Mouse (Mus musculus) erythroblast, embryonic 14.5 days (primary cell): ENCODE results near the gene Borcs6. TPM values are rescaled to one million over a fixed set of nuclear protein-coding genes. Genes with fewer than 3 reads are reported as not detected.

Source experiments
- H3K27me3 ChIP-seq: 2 replicates; pipeline ENCODE4 v1.6.1; 2012; ENCODE audit warnings: inconsistent platforms; ENCODE audit not compliant: control insufficient read depth
- H3K36me3 ChIP-seq: 2 replicates; pipeline ENCODE4 v1.6.1; 2012; ENCODE audit warnings: mild to moderate bottlenecking, inconsistent platforms; ENCODE audit not compliant: control insufficient read depth
- H3K4me1 ChIP-seq: 2 replicates; pipeline ENCODE4 v1.6.1; 2012; ENCODE audit warnings: inconsistent platforms; ENCODE audit not compliant: control insufficient read depth
- H3K4me3 ChIP-seq: replicated peaks from 2 replicates; pipeline ENCODE3; 2012; ENCODE audit warnings: moderate library complexity, mild to moderate bottlenecking, inconsistent platforms
- H3K9me3 ChIP-seq: 2 replicates; pipeline ENCODE4 v1.6.1; 2012; ENCODE audit warnings: low read length, inconsistent platforms, mixed read lengths; ENCODE audit not compliant: control insufficient read depth
- GATA1 ChIP-seq: IDR thresholded peaks from 2 replicates; pipeline ENCODE4 v1.6.1; 2012; ENCODE audit warnings: low read length, inconsistent platforms, mixed read lengths
- TAL1 ChIP-seq: IDR thresholded peaks from 3 replicates; pipeline ENCODE4 v1.6.1; 2012; ENCODE audit warnings: low read length, inconsistent platforms, mixed read lengths
- polyA plus RNA-seq: library from polyadenylated mRNA; stranded (reverse); fragments of >175 nt; gene quantifications from 2 replicates; pipeline ENCODE4 v1.2.3, GENCODE M21; 2012

The Borcs6 gene
- polyA plus RNA-seq, 1 experiment: 2.0 TPM

DNA sequence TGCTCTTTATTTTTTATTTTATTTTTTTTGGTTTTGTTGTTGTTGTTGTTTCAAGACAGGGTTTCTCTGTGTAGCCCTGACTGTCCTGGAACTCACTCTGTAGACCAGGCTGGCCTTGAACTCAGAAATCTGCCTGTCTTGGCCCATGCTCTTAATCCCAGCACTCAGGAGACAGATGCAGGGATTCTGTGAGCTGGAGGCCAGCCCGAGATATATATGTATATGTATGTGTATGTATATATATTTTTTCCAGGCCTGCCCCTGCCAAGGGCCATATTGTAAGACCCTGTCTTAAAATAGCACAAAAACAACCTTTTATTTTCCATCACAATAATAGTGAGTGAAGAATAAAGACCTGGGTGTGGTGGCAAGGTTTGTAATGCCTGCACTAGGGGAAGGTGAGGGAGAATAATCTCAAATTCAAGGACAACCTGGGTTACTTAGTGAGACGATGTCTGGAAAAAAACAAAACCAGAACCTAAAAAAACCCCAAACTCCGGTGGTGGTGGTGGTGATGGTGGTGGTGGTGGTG, 5.9 kb downstream of the Borcs6 start:
- Histone ChIP-seq H3K9me3 (no peaks in the 10 kb centered on the region), H3K27me3 (no peaks in the 10 kb centered on the region), H3K36me3 (no peaks in the 10 kb centered on the region), H3K4me3 (peak overlapping the region; percentile 69), H3K4me1 (peaks cover 75% of the 10 kb centered on the region)
- TF ChIP-seq GATA1: no peak

GRCm38 (mm10) chr11:69066163-69066861, 6.8 kb downstream of the Borcs6 start:
- Histone ChIP-seq H3K27me3 (no peaks in the 10 kb centered on the region), H3K4me3 (peak overlapping the region; percentile 69), H3K9me3 (no peaks in the 10 kb centered on the region), H3K36me3 (no peaks in the 10 kb centered on the region), H3K4me1 (peaks cover 75% of the 10 kb centered on the region)
- no peak for TF ChIP-seq TAL1
- TF ChIP-seq GATA1: peak; percentile 99

GRCm38 (mm10) chr11:69066956-69067355, 7.4 kb downstream of the Borcs6 start:
- no peaks in the 10 kb centered on the region for H3K9me3 ChIP-seq
- H3K4me1 ChIP-seq: peaks cover 74% of the 10 kb centered on the region
- H3K4me3 ChIP-seq: peak overlapping the region; percentile 69
- TF ChIP-seq TAL1 (no peak), GATA1 (no peak)
- H3K27me3 ChIP-seq: no peaks in the 10 kb centered on the region
- no peaks in the 10 kb centered on the region for H3K36me3 ChIP-seq

GRCm38 (mm10) chr11:69067601-69068000, 8.1 kb downstream of the Borcs6 start:
- Histone ChIP-seq H3K4me3 (no peak overlapping the region), H3K4me1 (peaks cover 77% of the 10 kb centered on the region)

DNA sequence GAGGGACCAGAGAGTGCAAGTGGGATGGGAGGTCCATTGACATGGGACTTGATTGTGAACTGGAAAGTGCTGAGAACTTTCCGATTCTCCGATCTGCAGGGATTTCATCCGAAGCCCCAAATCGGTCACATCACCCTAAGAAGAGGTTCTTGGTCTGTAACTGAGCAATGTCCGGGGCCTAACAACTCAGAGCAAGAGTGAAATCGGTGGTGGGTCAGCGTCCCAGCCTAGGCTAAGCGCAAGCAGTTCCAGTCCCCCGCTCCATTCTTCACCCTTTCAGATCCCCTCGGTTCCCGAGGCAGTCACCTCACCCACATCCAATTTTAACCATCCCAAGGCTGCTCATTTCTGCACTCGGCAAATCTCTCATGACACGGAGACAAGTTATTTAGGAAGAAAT, 10.6 kb downstream of the Borcs6 start:
- Histone ChIP-seq H3K9me3 (no peaks in the 10 kb centered on the region), H3K4me1 (peaks cover 80% of the 10 kb centered on the region), H3K4me3 (peak overlapping the region; percentile 77), H3K36me3 (no peaks in the 10 kb centered on the region), H3K27me3 (no peaks in the 10 kb centered on the region)
- no peak for TF ChIP-seq GATA1
- TF ChIP-seq TAL1: no peak

More at GRCm38 (mm10) chr11:69067601-69068000, 8.1 kb downstream of the Borcs6 start:
- Histone ChIP-seq H3K9me3 (no peaks in the 10 kb centered on the region), H3K27me3 (no peaks in the 10 kb centered on the region), H3K36me3 (no peaks in the 10 kb centered on the region)
- no peak for TF ChIP-seq GATA1
- TF ChIP-seq TAL1: no peak

GRCm38 (mm10) chr11:69070590-69071222, 11.2 kb downstream of the Borcs6 start, which contains the start of gene Tmem107:
Tmem107 (plus strand) TSS chr11:69070806.
- Histone ChIP-seq H3K4me3 (peak within 1 kb of the TSS; percentile 77), H3K27me3 (no peaks in the 10 kb centered on the region), H3K4me1 (peaks cover 79% of the 10 kb centered on the region), H3K9me3 (no peaks in the 10 kb centered on the region), H3K36me3 (no peaks in the 10 kb centered on the region)
- TF ChIP-seq TAL1 (no peak), GATA1 (no peak)

DNA sequence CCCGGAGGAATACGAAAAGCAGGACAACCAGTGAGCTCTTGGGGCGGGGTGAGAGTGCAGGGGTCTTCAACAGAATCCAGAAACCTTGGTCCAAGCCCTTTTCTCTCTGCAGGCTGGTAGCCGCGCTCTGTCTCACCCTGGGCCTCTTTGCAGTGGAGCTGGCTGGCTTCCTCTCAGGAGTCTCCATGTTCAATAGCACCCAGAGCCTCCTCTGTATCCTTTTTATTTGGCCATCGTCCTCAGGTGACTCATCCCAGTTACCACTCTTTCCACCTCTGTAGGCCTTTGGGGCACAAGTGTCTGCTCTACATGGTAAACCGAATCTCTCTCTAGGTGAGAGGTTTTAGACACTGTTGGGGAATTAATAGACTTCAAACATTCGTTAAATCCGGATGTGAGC, 11.7 kb downstream of the Borcs6 start:
- Histone ChIP-seq H3K27me3 (no peaks in the 10 kb centered on the region), H3K36me3 (no peaks in the 10 kb centered on the region), H3K4me3 (peak overlapping the region; percentile 77), H3K4me1 (peaks cover 78% of the 10 kb centered on the region), H3K9me3 (no peaks in the 10 kb centered on the region)
- no peak for TF ChIP-seq GATA1
- no peak for TF ChIP-seq TAL1

- no peaks in the 10 kb centered on the region for H3K27me3 ChIP-seq
- H3K9me3 ChIP-seq: no peaks in the 10 kb centered on the region
- peaks cover 72% of the 10 kb centered on the region for H3K4me1 ChIP-seq
- H3K36me3 ChIP-seq: no peaks in the 10 kb centered on the region
- peak overlapping the region; percentile 61 for H3K4me3 ChIP-seq
- no peak for TF ChIP-seq GATA1
- no peak for TF ChIP-seq TAL1
These were observed 12.7 kb downstream of the Borcs6 start for GRCm38 (mm10) chr11:69072234-69072633.

- peaks cover 68% of the 10 kb centered on the region for H3K4me1 ChIP-seq
- TF ChIP-seq GATA1 (no peak), TAL1 (no peak)
These were observed 13.1 kb downstream of the Borcs6 start for GRCm38 (mm10) chr11:69072666-69073064.

More at GRCm38 (mm10) chr11:69072666-69073064, 13.1 kb downstream of the Borcs6 start:
- Histone ChIP-seq H3K36me3 (no peaks in the 10 kb centered on the region), H3K9me3 (no peaks in the 10 kb centered on the region), H3K4me3 (peak overlapping the region; percentile 61), H3K27me3 (no peaks in the 10 kb centered on the region)
